Mouse (Mus musculus) thymus, adult 2 months (tissue): ENCODE measurements at regions not wholly inside any gene's neighbourhood (a gene's known extent, or its start where the extent isn't known, plus 50 kb on each side); places are given as distances from the start of the nearest gene placed in this dataset.

Source experiments
- DNase-seq: peaks from one replicate; pipeline ENCODE4 v3.0.0; 2021
- H3K27ac ChIP-seq: fragments of 200-500 bp; 2 replicates; pipeline ENCODE4 v1.5.1; 2012; ENCODE audit warnings: low read length, control low read depth; ENCODE audit not compliant: control insufficient read depth, insufficient read depth
- H3K27me3 ChIP-seq: fragments of 200-500 bp; 2 replicates; pipeline ENCODE4 v1.6.1; 2012; ENCODE audit warnings: mild to moderate bottlenecking, low read length, moderate library complexity, mixed read lengths; ENCODE audit not compliant: control insufficient read depth, insufficient read depth
- H3K36me3 ChIP-seq: fragments of 200-500 bp; 2 replicates; pipeline ENCODE4 v1.6.1; 2012; ENCODE audit warnings: mild to moderate bottlenecking, low read length, moderate library complexity; ENCODE audit not compliant: control insufficient read depth, insufficient read depth
- H3K4me1 ChIP-seq: fragments of 200-500 bp; replicated peaks from 2 replicates; pipeline ENCODE4 v1.6.1; 2012; ENCODE audit warnings: low read length; ENCODE audit not compliant: control insufficient read depth, insufficient read depth
- H3K4me3 ChIP-seq: fragments of 200-500 bp; 2 replicates; pipeline ENCODE4 v1.5.1; 2012; ENCODE audit warnings: mild to moderate bottlenecking, low read length, control low read depth, moderate library complexity; ENCODE audit not compliant: control insufficient read depth, insufficient read depth
- CTCF ChIP-seq: fragments of 200-500 bp; IDR thresholded peaks from 2 replicates; pipeline ENCODE4 v1.5.1; 2012; ENCODE audit warnings: mild to moderate bottlenecking, control low read depth, low read length, moderate library complexity, borderline replicate concordance; ENCODE audit not compliant: control insufficient read depth, poor library complexity, insufficient read depth; ENCODE audit errors: extremely low read depth
- POLR2A ChIP-seq: fragments of 200-500 bp; IDR thresholded peaks from 2 replicates; pipeline ENCODE4 v1.6.1; 2012; ENCODE audit warnings: mild to moderate bottlenecking, low read length, control low read depth, moderate library complexity; ENCODE audit not compliant: control insufficient read depth, poor library complexity, insufficient read depth; ENCODE audit errors: extremely low read depth
- WGBS: fragments of 180-500 bp; shearing (Covaris S2); methylation state at CpG from one replicate; pipeline ENCODE4 v1.1.7; 2018; 5-methylcytosine and 5-hydroxymethylcytosine counted together

- no peak for DNase-seq
- H3K4me3 ChIP-seq, result no peak overlapping the region
- H3K27me3 ChIP-seq, result no peaks in the 10 kb centered on the region
- peaks cover 2% of the 10 kb centered on the region; the same call in 1 of the 2 replicates for H3K4me1 ChIP-seq
- no peaks in the 10 kb centered on the region for H3K36me3 ChIP-seq
- H3K27ac ChIP-seq, result no peak overlapping the region
- 95% methylated on average over 2 of the region's 2 CpGs for WGBS
- no peak for TF ChIP-seq POLR2A
- TF ChIP-seq CTCF, result no peak
Observed at GRCm38 (mm10) chr16:84619876-84620275, 105.0 kb downstream of the A730009L09Rik start.

DNA sequence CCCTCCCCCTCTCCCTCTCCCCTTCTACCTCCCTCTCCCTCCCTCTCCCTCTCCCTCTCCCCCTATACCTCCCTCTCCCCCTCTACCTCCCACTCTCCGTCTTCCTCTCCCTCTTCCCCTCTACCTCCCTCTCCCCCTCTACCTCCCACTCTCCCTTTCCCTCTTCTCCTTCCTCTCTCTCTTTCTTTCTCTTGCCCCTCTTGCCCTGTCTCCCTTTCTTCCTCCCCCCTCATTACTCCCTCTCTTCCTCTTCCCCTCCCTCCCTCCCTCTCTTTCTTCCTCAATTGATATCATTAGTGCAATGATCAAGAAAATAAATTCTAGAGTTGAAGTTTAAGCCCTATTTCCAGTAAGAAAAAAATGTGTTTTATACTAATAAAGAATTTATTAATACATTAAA is 105.9 kb downstream of the A730009L09Rik start:
- no peak for TF ChIP-seq CTCF
- no peak for TF ChIP-seq POLR2A
- Histone ChIP-seq H3K27ac (peak overlapping the region; percentile 80), H3K27me3 (no peaks in the 10 kb centered on the region), H3K4me3 (peak overlapping the region; percentile 54), H3K36me3 (no peaks in the 10 kb centered on the region), H3K4me1 (peaks cover 2% of the 10 kb centered on the region; the same call in 1 of the 2 replicates)
- no CpG with 5 or more reads among the region's 1 CpGs for WGBS
- no peak for DNase-seq

DNA sequence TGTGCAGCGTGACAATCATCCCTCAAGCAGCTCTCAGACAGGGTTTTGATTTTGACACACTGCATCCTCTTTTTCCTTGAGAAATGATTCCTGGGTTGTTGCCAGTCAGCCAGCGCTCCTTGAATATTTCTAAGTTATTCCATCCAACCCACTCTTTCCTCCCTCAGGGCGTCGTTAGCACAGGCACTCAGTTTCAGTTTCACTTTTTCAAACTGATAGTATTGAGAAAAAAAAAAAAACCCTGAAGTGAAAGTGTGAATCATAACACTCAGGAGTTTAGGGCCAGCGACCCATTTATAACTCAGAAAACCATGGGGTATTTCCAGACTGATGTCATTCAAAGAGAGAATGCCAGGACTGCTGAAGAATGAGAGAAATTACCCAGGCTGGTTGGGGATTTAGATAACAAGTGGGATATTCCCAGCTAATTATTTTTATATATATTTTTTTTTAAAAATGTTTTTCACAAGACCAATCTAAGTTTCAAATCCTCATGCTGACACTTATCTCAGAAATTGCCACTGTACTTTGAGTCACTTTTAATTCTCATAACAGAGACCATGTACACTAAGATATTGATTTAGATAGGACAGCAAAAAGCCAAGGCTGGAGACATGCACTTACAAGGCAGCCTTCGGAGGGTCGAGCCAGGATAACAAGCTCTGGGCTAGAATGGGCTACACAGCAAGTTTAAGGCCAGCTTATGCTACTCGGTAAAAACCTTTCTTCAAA is 106.5 kb downstream of the A730009L09Rik start:
- DNase-seq, result peak; percentile 22
- H3K27me3 ChIP-seq, result no peaks in the 10 kb centered on the region
- WGBS, result 34% methylated on average over 8 of the region's 8 CpGs
- peak overlapping the region; percentile 80 for H3K27ac ChIP-seq
- H3K4me1 ChIP-seq, result peaks cover 2% of the 10 kb centered on the region; the same call in 1 of the 2 replicates
- H3K36me3 ChIP-seq, result no peaks in the 10 kb centered on the region
- TF ChIP-seq POLR2A (no peak), CTCF (no peak)
- H3K4me3 ChIP-seq, result peak overlapping the region; percentile 54

- Histone ChIP-seq H3K36me3 (no peaks in the 10 kb centered on the region), H3K4me3 (no peak overlapping the region), H3K27ac (no peak overlapping the region), H3K27me3 (no peaks in the 10 kb centered on the region), H3K4me1 (peaks cover 2% of the 10 kb centered on the region; the same call in 1 of the 2 replicates)
- no peak for DNase-seq
- WGBS, result 91% methylated on average over 4 of the region's 4 CpGs
- TF ChIP-seq POLR2A (no peak), CTCF (no peak)
Observed at GRCm38 (mm10) chr16:84623346-84624085, 108.6 kb downstream of the A730009L09Rik start.

DNA sequence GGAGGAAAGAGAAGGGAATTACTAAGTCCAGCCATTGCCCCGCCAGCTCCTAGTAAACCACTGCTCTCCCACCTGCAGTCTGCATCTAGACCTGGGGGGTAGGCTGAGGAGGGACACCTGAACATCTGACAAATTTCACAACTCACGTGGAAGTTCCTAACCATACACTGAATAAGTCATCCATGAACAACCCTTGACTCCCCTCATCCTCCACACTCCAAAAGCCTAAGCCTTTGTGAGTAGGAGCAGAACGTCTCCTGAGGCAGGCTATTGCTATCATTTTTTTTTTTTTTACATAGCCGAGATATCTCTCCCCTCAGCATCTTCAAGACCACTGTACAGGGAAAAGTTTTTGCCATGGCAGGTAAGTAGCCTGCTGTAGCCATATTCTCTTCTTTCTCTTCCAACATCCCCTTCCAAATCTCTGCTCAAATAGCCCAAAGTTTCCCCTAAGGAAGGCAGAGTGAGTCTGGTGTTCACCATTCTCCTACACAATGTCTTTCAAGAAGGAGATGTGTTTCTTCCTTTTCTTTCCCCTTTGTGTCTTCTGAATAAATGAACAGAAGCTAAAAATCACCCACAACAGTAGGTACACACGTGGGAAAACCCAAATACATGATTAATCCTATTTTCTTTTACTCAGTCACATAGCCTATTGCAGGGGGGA is 109.7 kb downstream of the A730009L09Rik start:
- Histone ChIP-seq H3K4me1 (peaks cover 2% of the 10 kb centered on the region; the same call in 1 of the 2 replicates), H3K27ac (no peak overlapping the region), H3K36me3 (no peaks in the 10 kb centered on the region), H3K27me3 (no peaks in the 10 kb centered on the region), H3K4me3 (no peak overlapping the region)
- DNase-seq, result no peak
- WGBS, result 85% methylated on average over 5 of the region's 5 CpGs
- TF ChIP-seq POLR2A (no peak), CTCF (no peak)

DNA sequence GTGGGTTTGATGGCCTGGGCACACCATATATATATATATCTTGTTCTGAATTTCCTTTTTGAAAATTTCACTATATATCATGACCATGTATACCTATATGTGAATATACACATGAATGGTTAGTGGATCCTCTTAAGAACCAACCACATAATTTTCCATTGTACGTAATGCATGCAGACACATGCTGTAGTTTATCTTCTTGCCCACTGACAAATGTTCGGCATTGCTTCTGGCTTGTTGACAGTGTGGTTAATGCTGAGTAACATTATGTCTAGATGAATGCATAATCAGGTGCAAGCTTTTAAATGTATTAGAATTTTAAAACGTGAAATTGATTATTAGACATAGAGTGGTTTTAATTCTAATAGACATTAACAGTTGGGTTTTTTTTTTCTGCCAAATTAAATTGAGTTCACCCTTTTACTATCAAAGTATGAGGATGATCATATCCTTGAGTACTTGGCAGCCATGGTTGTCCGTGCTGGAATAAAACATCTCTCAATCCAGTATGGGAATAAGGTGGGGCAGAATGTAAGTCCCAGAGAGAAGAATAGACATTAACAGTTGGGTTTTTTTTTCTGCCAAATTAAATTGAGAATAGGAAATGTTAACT is 110.3 kb downstream of the A730009L09Rik start:
- TF ChIP-seq POLR2A, result no peak
- TF ChIP-seq CTCF, result no peak
- no peak overlapping the region for H3K27ac ChIP-seq
- 94% methylated on average over 4 of the region's 4 CpGs for WGBS
- H3K4me1 ChIP-seq, result peaks cover 2% of the 10 kb centered on the region; the same call in 1 of the 2 replicates
- DNase-seq, result no peak
- no peak overlapping the region for H3K4me3 ChIP-seq
- no peaks in the 10 kb centered on the region for H3K36me3 ChIP-seq
- H3K27me3 ChIP-seq, result no peaks in the 10 kb centered on the region
